Mouse (Mus musculus) induced T-regulatory cell, adult 2 months (primary cell): Measurements from ENCODE around the gene Nono.

ENCODE experiments used
- DNase-seq: peaks from one replicate; pipeline ENCODE4 v3.0.0-alpha.2; 2012; ENCODE audit warnings: low read depth

The Nono gene

GRCm38 (mm10) chrX:101481604-101482350 is 52.7 kb downstream of the Nono start:
- no peak for DNase-seq

GRCm38 (mm10) chrX:101486487-101487152 is 57.5 kb downstream of the Nono start:
- peak; percentile 69 for DNase-seq
